Mouse (Mus musculus) small intestine, adult 2 months (tissue): ENCODE measurements around the gene Ssh2. TPM values are rescaled to one million over a fixed set of nuclear protein-coding genes. Genes with fewer than 3 reads are reported as not detected.

Experiments
- H3K27ac ChIP-seq: fragments of 200-500 bp; 2 replicates; pipeline ENCODE4 v1.5.1; 2012; ENCODE audit warnings: low read depth, low read length, control low read depth, inconsistent platforms; ENCODE audit not compliant: insufficient read depth
- H3K27me3 ChIP-seq: fragments of 200-500 bp; 2 replicates; pipeline ENCODE4 v1.6.1; 2012; ENCODE audit warnings: mild to moderate bottlenecking, moderate library complexity, low read length, inconsistent platforms; ENCODE audit not compliant: control insufficient read depth, insufficient read depth
- H3K36me3 ChIP-seq: fragments of 200-500 bp; 2 replicates; pipeline ENCODE4 v1.6.1; 2012; ENCODE audit warnings: mild to moderate bottlenecking, low read length, control low read depth, inconsistent platforms; ENCODE audit not compliant: control insufficient read depth, insufficient read depth
- H3K4me1 ChIP-seq: fragments of 200-500 bp; 2 replicates; pipeline ENCODE4 v1.6.1; 2012; ENCODE audit warnings: low read length, inconsistent platforms, mixed read lengths; ENCODE audit not compliant: control insufficient read depth, insufficient read depth, insufficient read length
- H3K4me3 ChIP-seq: fragments of 200-500 bp; 2 replicates; pipeline ENCODE4 v1.5.1; 2012; ENCODE audit warnings: low read depth, mild to moderate bottlenecking, control low read depth, inconsistent platforms, low read length, moderate library complexity
- CTCF ChIP-seq: fragments of 200-500 bp; IDR thresholded peaks from 2 replicates; pipeline ENCODE4 v1.5.1; 2012; ENCODE audit warnings: low read depth, mild to moderate bottlenecking, control low read depth, inconsistent platforms, low read length, moderate library complexity, mixed read lengths; ENCODE audit not compliant: insufficient replicate concordance, insufficient read length; ENCODE audit errors: extremely low read depth
- POLR2A ChIP-seq: fragments of 200-500 bp; IDR thresholded peaks from 2 replicates; pipeline ENCODE4 v1.6.1; 2012; ENCODE audit warnings: low read depth, mild to moderate bottlenecking, control low read depth, inconsistent platforms, low read length, moderate library complexity
- WGBS: fragments of 180-500 bp; shearing (Covaris S2); methylation state at CpG from one replicate; pipeline ENCODE4 v1.1.7; 2018; 5-methylcytosine and 5-hydroxymethylcytosine counted together
- polyA plus RNA-seq: library from polyadenylated mRNA; depleted of rRNA; stranded (reverse); fragments of >200 nt; gene quantifications from 2 replicates; pipeline ENCODE4 v1.2.3, GENCODE M21; 2012

Gene Ssh2
- polyA plus RNA-seq, 1 experiment, result 5.3 TPM

- H3K36me3 ChIP-seq, result peaks cover 44% of the 10 kb centered on the region
- H3K4me1 ChIP-seq, result no peaks in the 10 kb centered on the region; the same call in 1 of the 2 replicates
- TF ChIP-seq CTCF, result peak; percentile 31; the same call in 1 of the 2 replicates
- no peak for TF ChIP-seq POLR2A
- WGBS, result 7% methylated on average over 6 of the region's 6 CpGs
- no peak overlapping the region for H3K27ac ChIP-seq
- no peak overlapping the region for H3K4me3 ChIP-seq
- no peaks in the 10 kb centered on the region for H3K27me3 ChIP-seq
Measured at GRCm38 (mm10) chr11:77446628-77447041, 230.5 kb downstream of the Ssh2 start.

GRCm38 (mm10) chr11:77449224-77449623 lies 233.1 kb downstream of the Ssh2 start:
- no peak overlapping the region for H3K27ac ChIP-seq
- H3K36me3 ChIP-seq, result peaks cover 42% of the 10 kb centered on the region
- no peaks in the 10 kb centered on the region for H3K4me1 ChIP-seq
- 87% methylated on average over 7 of the region's 7 CpGs for WGBS
- no peak overlapping the region for H3K4me3 ChIP-seq
- TF ChIP-seq CTCF (no peak), POLR2A (no peak)
- no peaks in the 10 kb centered on the region for H3K27me3 ChIP-seq

GRCm38 (mm10) chr11:77451670-77452069 lies 235.6 kb downstream of the Ssh2 start:
- no peak overlapping the region for H3K4me3 ChIP-seq
- peaks cover 51% of the 10 kb centered on the region for H3K36me3 ChIP-seq
- 97% methylated on average over 2 of the region's 2 CpGs for WGBS
- no peak overlapping the region for H3K27ac ChIP-seq
- H3K27me3 ChIP-seq, result no peaks in the 10 kb centered on the region
- no peaks in the 10 kb centered on the region for H3K4me1 ChIP-seq
- TF ChIP-seq CTCF (no peak), POLR2A (no peak)

- H3K36me3 ChIP-seq, result peaks cover 43% of the 10 kb centered on the region
- TF ChIP-seq CTCF, result no peak
- no peak for TF ChIP-seq POLR2A
Measured at GRCm38 (mm10) chr11:77453388-77453787, 237.3 kb downstream of the Ssh2 start.

GRCm38 (mm10) chr11:77455770-77456510 lies 239.9 kb downstream of the Ssh2 start:
- no peaks in the 10 kb centered on the region for H3K4me1 ChIP-seq
- WGBS, result 90% methylated on average over 9 of the region's 9 CpGs
- no peaks in the 10 kb centered on the region for H3K27me3 ChIP-seq
- TF ChIP-seq CTCF, result no peak
- no peak for TF ChIP-seq POLR2A
- no peak overlapping the region for H3K4me3 ChIP-seq
- H3K36me3 ChIP-seq, result peaks cover 28% of the 10 kb centered on the region
- no peak overlapping the region for H3K27ac ChIP-seq

More at GRCm38 (mm10) chr11:77453388-77453787, 237.3 kb downstream of the Ssh2 start:
- H3K4me1 ChIP-seq, result no peaks in the 10 kb centered on the region
- no peaks in the 10 kb centered on the region for H3K27me3 ChIP-seq
- H3K4me3 ChIP-seq, result no peak overlapping the region
- 82% methylated on average over 2 of the region's 2 CpGs for WGBS
- no peak overlapping the region for H3K27ac ChIP-seq

- Histone ChIP-seq H3K4me3 (no peak overlapping the region), H3K27me3 (peaks cover 2% of the 10 kb centered on the region; the same call in 1 of the 2 replicates), H3K4me1 (no peaks in the 10 kb centered on the region), H3K36me3 (peaks cover 28% of the 10 kb centered on the region), H3K27ac (no peak overlapping the region)
- 78% methylated on average over 6 of the region's 6 CpGs for WGBS
- TF ChIP-seq CTCF, result no peak
- TF ChIP-seq POLR2A, result no peak
Measured at GRCm38 (mm10) chr11:77456866-77457265, 240.8 kb downstream of the Ssh2 start.

- Histone ChIP-seq H3K27ac (no peak overlapping the region), H3K4me1 (peaks cover 4% of the 10 kb centered on the region), H3K36me3 (peaks cover 2% of the 10 kb centered on the region; the same call in 1 of the 2 replicates), H3K27me3 (peaks cover 14% of the 10 kb centered on the region), H3K4me3 (peak overlapping the region; percentile 68)
- 4% methylated on average over 6 of the region's 6 CpGs for WGBS
- no peak for TF ChIP-seq POLR2A
- no peak for TF ChIP-seq CTCF
Measured at GRCm38 (mm10) chr11:77461856-77462255, 245.8 kb downstream of the Ssh2 start.
